Mouse (Mus musculus) CH12.LX (cell line): ENCODE data around the gene Osbpl3. TPM values are rescaled to one million over a fixed set of nuclear protein-coding genes. Genes with fewer than 3 reads are reported as not detected.

Experiments
- DNase-seq: peaks from one replicate; pipeline ENCODE4 v3.0.0-alpha.2; 2013; ENCODE audit errors: extremely low read depth
- H3K27ac ChIP-seq: 2 replicates; pipeline ENCODE4 v1.5.1; 2012; ENCODE audit warnings: low read depth, mild to moderate bottlenecking, control low read depth, moderate library complexity; ENCODE audit not compliant: insufficient read depth
- H3K27me3 ChIP-seq: replicated peaks from 2 replicates; pipeline ENCODE3; 2012; ENCODE audit warnings: inconsistent platforms
- H3K36me3 ChIP-seq, 2 experiments: replicated peaks in 1 of 2; 2 replicates each; pipeline versions ENCODE3 to v1.6.1; 2012; ENCODE audit warnings: inconsistent platforms in 1 of 2, low read length in 1 of 2, mild to moderate bottlenecking in 1 of 2, mixed read lengths in 1 of 2, moderate library complexity in 1 of 2; ENCODE audit not compliant: control insufficient read depth in 1 of 2, insufficient read depth in 1 of 2
- H3K4me1 ChIP-seq, 2 experiments: 2 replicates each; pipeline ENCODE4 v1.6.1; 2012; ENCODE audit warnings: inconsistent platforms in 1 of 2, moderate library complexity in 1 of 2; ENCODE audit not compliant: insufficient read depth in 2 of 2, control insufficient read depth in 1 of 2
- H3K4me2 ChIP-seq: 2 replicates; pipeline ENCODE4 v1.6.1; 2012; ENCODE audit warnings: low read depth, mild to moderate bottlenecking, control low read depth; ENCODE audit not compliant: poor library complexity, insufficient read depth, severe bottlenecking
- H3K4me3 ChIP-seq, 3 experiments: fragments of 150-350 bp in 1 of 3; sonication (generic) in 1 of 3; replicated peaks in 1 of 3; 2 replicates each; pipeline versions ENCODE3 to v1.5.1; 2011 to 2012; ENCODE audit warnings: low read depth in 2 of 3, low read length in 2 of 3, mild to moderate bottlenecking in 2 of 3, moderate library complexity in 2 of 3, control low read depth in 1 of 3, improper control_type of control experiment in 1 of 3, inconsistent platforms in 1 of 3, mixed read lengths in 1 of 3; ENCODE audit not compliant: poor library complexity in 1 of 3
- H3K79me2 ChIP-seq: replicated peaks from 2 replicates; pipeline ENCODE4 v1.6.1; 2012; ENCODE audit warnings: mild to moderate bottlenecking, moderate library complexity; ENCODE audit not compliant: control insufficient read depth, poor library complexity, insufficient read depth, severe bottlenecking; ENCODE audit errors: extremely low read depth
- H3K9ac ChIP-seq: 2 replicates; pipeline ENCODE4 v1.6.1; 2012; ENCODE audit warnings: low read depth, mild to moderate bottlenecking, control low read depth, moderate library complexity; ENCODE audit not compliant: insufficient read depth
- H3K9me3 ChIP-seq: replicated peaks from 2 replicates; pipeline ENCODE3; 2012; ENCODE audit warnings: low read length, inconsistent platforms, mixed read lengths
- CHD2 ChIP-seq: IDR thresholded peaks from 2 replicates; pipeline ENCODE4 v1.6.1; 2011; ENCODE audit warnings: low read length, improper control_type of control experiment
- CTCF ChIP-seq, 2 experiments: IDR thresholded peaks in 1 of 2; conservative IDR thresholded peaks in 1 of 2; 2 replicates each; pipeline ENCODE4 v1.5.1; 2011 to 2012; ENCODE audit warnings: low read depth in 2 of 2, low read length in 2 of 2, improper control_type of control experiment in 1 of 2, inconsistent platforms in 1 of 2, mild to moderate bottlenecking in 1 of 2, moderate library complexity in 1 of 2
- E2F4 ChIP-seq: IDR thresholded peaks from 2 replicates; pipeline ENCODE4 v1.6.1; 2011; ENCODE audit warnings: low read depth, low read length, improper control_type of control experiment; ENCODE audit not compliant: insufficient replicate concordance
- ELF1 ChIP-seq: IDR thresholded peaks from 2 replicates; pipeline ENCODE4 v1.6.1; 2014; ENCODE audit warnings: low read depth, mild to moderate bottlenecking, inconsistent platforms, low read length, improper control_type of control experiment
- EP300 ChIP-seq: IDR thresholded peaks from 2 replicates; pipeline ENCODE4 v1.6.1; 2011; ENCODE audit warnings: low read length, improper control_type of control experiment
- ETS1 ChIP-seq: conservative IDR thresholded peaks from 2 replicates; pipeline ENCODE4 v1.6.1; 2012; ENCODE audit warnings: low read depth, mild to moderate bottlenecking, inconsistent platforms, low read length, improper control_type of control experiment, moderate library complexity
- GABPA ChIP-seq: IDR thresholded peaks from 2 replicates; pipeline ENCODE4 v1.6.1; 2012; ENCODE audit warnings: low read depth, low read length, improper control_type of control experiment, inconsistent platforms; ENCODE audit not compliant: insufficient replicate concordance
- HCFC1 ChIP-seq: IDR thresholded peaks from 2 replicates; pipeline ENCODE4 v1.6.1; 2012; ENCODE audit warnings: low read depth, mild to moderate bottlenecking, inconsistent platforms, low read length, improper control_type of control experiment
- MAZ ChIP-seq: IDR thresholded peaks from 2 replicates; pipeline ENCODE4 v1.6.1; 2012; ENCODE audit warnings: low read depth, mild to moderate bottlenecking, inconsistent platforms, low read length, improper control_type of control experiment, moderate library complexity
- MEF2A ChIP-seq: IDR thresholded peaks from 2 replicates; pipeline ENCODE4 v1.6.1; 2014; ENCODE audit warnings: low read depth, mild to moderate bottlenecking, inconsistent platforms, low read length, improper control_type of control experiment, borderline replicate concordance
- MYC ChIP-seq: IDR thresholded peaks from 2 replicates; pipeline ENCODE4 v1.6.1; 2011; ENCODE audit warnings: low read depth, mild to moderate bottlenecking, improper control_type of control experiment, low read length
- NRF1 ChIP-seq: IDR thresholded peaks from 2 replicates; pipeline ENCODE4 v1.6.1; 2014; ENCODE audit warnings: low read depth, mild to moderate bottlenecking, inconsistent platforms, low read length, improper control_type of control experiment, moderate library complexity
- POLR2A ChIP-seq: IDR thresholded peaks from 2 replicates; pipeline ENCODE4 v1.6.1; 2011; ENCODE audit warnings: low read depth, mild to moderate bottlenecking, improper control_type of control experiment, low read length
- RAD21 ChIP-seq: IDR thresholded peaks from 2 replicates; pipeline ENCODE4 v1.6.1; 2011; ENCODE audit warnings: low read depth, mild to moderate bottlenecking, low read length, improper control_type of control experiment, moderate library complexity
- SIN3A ChIP-seq: IDR thresholded peaks from 2 replicates; pipeline ENCODE4 v1.6.1; 2012; ENCODE audit warnings: low read length, improper control_type of control experiment, inconsistent platforms
- SMC3 ChIP-seq: IDR thresholded peaks from 2 replicates; pipeline ENCODE4 v1.6.1; 2011; ENCODE audit warnings: low read depth, low read length, improper control_type of control experiment
- TBP ChIP-seq: conservative IDR thresholded peaks from 2 replicates; pipeline ENCODE4 v1.6.1; 2011; ENCODE audit warnings: low read depth, low read length, improper control_type of control experiment
- UBTF ChIP-seq: IDR thresholded peaks from 2 replicates; pipeline ENCODE4 v1.6.1; 2012; ENCODE audit warnings: low read depth, mild to moderate bottlenecking, inconsistent platforms, low read length, improper control_type of control experiment, moderate library complexity
- ZKSCAN1 ChIP-seq: IDR thresholded peaks from 2 replicates; pipeline ENCODE4 v1.6.1; 2012; ENCODE audit warnings: low read depth, inconsistent platforms, low read length, improper control_type of control experiment, borderline replicate concordance
- dilution Hi-C: fragments of 300-500 bp; cut with MboI; formaldehyde crosslinking; loops from 2 replicates; pipeline ENCODE4 v1.14.3; 2020; ENCODE audit warnings: low sequenced_read_pairs; ENCODE audit not compliant: extremely low pct_unique_long_range_greater_than_20kb, extremely low pct_ligation_motif_present
- in situ Hi-C: fragments of 300-500 bp; cut with MboI; formaldehyde crosslinking; loops from 3 replicates; pipeline ENCODE4 v1.14.3; 2019; ENCODE audit warnings: low sequenced_read_pairs, low pct_ligation_motif_present, low pct_unique_long_range_greater_than_20kb, mixed read lengths
- polyA plus RNA-seq: library from polyadenylated mRNA; unstranded; fragments of >175 nt; gene quantifications from 2 replicates; pipeline ENCODE4 v1.2.1, GENCODE M21; 2012; ENCODE audit warnings: low read depth; ENCODE audit not compliant: insufficient read length
- total RNA-seq, 2 experiments: library from RNA; depleted of rRNA; stranded (reverse); fragments of 300-350 nt in 1 of 2; fragments of >200 nt in 1 of 2; gene quantifications; 2 replicates each; pipeline ENCODE4 v1.2.3; 2012 to 2014

Osbpl3 gene
- total and polyA plus RNA-seq, 3 experiments: 2.2 to 8.1 (median 3.5) TPM

DNA sequence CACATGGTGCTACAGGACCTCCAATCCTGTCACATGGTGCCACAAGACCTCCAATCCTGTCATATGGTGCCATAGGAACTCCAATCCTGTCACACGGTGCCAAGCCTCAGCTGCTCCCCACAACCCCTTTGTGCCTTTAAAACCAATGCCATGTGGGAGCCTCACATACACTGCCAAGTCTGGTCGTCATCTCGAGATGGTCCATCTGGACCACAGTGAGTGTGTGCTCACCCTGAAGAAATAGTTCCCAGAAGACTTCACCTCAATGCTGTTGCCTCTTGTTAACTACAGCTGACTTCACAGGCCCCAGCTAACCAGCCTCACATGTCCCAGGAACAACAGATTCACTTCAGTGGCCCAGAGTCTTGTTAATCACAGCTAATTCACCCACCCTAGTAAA lies 169.1 kb downstream of the Osbpl3 start:
- in situ Hi-C loops: loop anchor here (25.0 kb wide), 2 partner anchors 175 to 350 kb away; partner anchors contain the start of gene Mpp6

DNA sequence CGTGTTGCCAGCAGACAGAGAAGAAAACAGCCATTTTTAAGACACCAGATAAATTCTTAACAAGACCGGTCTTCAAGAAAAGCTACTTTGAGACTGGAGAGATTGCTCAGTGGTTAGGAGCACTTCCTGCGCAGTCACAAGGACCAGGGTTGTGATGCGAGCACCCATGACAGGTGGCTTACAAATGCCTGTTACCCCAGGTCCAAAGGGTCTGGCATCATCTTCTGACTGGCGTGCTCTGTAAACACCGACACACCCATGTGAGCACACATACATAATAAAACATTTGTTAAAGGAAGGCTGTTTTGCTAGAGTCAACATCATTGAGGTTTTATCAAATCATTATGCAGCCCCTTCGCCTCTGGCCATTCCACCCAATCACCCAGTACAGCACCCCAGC lies 176.4 kb downstream of the Osbpl3 start:
- peaks cover under 1% of the 10 kb centered on the region for H3K9me3 ChIP-seq
- H3K4me2 ChIP-seq: no peak overlapping the region
- H3K27ac ChIP-seq: no peak overlapping the region
- DNase-seq: no peak
- H3K4me3 ChIP-seq: no peak overlapping the region
- H3K27me3 ChIP-seq: no peaks in the 10 kb centered on the region
- in situ Hi-C loops: loop anchor here (25.0 kb wide), 2 partner anchors 167 to 342 kb away; partner anchors contain the start of gene Mpp6
- H3K4me1 ChIP-seq: no peaks in the 10 kb centered on the region
- no peak overlapping the region for H3K9ac ChIP-seq
- dilution Hi-C loops: no loop called here
- TF ChIP-seq E2F4: no peak
- TF ChIP-seq, all 38 proteins: peak for 0
- Histone ChIP-seq H3K36me3 (no peaks in the 10 kb centered on the region), H3K79me2 (no peaks in the 10 kb centered on the region)

More for the DNA sequence above, 169.1 kb downstream of the Osbpl3 start:
- no peak for TF ChIP-seq POLR2A
- no peak for TF ChIP-seq ZKSCAN1
- TF ChIP-seq MEF2A: no peak
- TF ChIP-seq EP300: no peak
- TF ChIP-seq NRF1: no peak
- peaks cover 5% of the 10 kb centered on the region for H3K9me3 ChIP-seq
- no peaks in the 10 kb centered on the region for H3K79me2 ChIP-seq
- H3K4me1 ChIP-seq: peaks cover 0 to 3% of the 10 kb centered on the region in 2 experiments; a peak in 1 of 4 replicates
- H3K4me2 ChIP-seq: no peak overlapping the region
- dilution Hi-C loops: no loop called here
- H3K9ac ChIP-seq: no peak overlapping the region
- no peaks in the 10 kb centered on the region for H3K27me3 ChIP-seq
- no peaks in the 10 kb centered on the region for H3K36me3 ChIP-seq
- no peak overlapping the region for H3K4me3 ChIP-seq
- no peak for DNase-seq
- no peak overlapping the region for H3K27ac ChIP-seq

DNA sequence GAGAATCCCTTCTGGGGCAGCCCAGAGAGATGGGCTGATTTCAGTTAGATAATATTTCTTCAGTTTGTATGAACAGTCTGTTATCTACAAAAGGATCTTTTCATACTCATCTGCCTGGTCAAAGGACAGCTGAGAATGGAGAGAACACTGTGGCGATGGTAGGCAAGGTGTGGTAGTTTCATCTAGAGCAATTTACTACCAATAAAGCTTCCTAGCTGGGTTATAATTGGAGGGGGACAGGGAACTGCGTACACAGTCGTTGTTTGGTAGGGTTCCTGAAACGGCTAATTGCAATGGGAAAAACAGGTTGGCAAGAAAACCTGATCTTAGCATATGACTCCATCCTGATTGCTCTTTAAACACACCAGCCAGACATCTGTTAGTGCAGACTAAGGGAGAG lies 182.1 kb downstream of the Osbpl3 start:
- TF ChIP-seq CHD2 (no peak), TBP (no peak), GABPA (no peak), SMC3 (no peak), UBTF (no peak), ETS1 (no peak), ZKSCAN1 (no peak), E2F4 (no peak), CTCF (conservative IDR thresholded peaks at IDR 0.05 in 1 of 2, IDR thresholded peaks at IDR 0.05 in 1 of 2; ENCODE audit: low read depth in 2 of 2, low read length in 2 of 2) (no peak), ELF1 (no peak), RAD21 (no peak), HCFC1 (no peak), EP300 (no peak), MYC (no peak), SIN3A (no peak), MAZ (no peak)
- in situ Hi-C loops: no loop called here
- Histone ChIP-seq H3K79me2 (no peaks in the 10 kb centered on the region), H3K27me3 (no peaks in the 10 kb centered on the region), H3K4me1 (no peaks in the 10 kb centered on the region), H3K9me3 (no peaks in the 10 kb centered on the region), H3K9ac (no peak overlapping the region), H3K4me3 (no peak overlapping the region), H3K27ac (no peak overlapping the region), H3K4me2 (no peak overlapping the region), H3K36me3 (no peaks in the 10 kb centered on the region)
- DNase-seq: no peak
- dilution Hi-C loops: no loop called here
